Mouse (Mus musculus) adrenal gland, postnatal 10 days (tissue): ENCODE results near the gene Gstp2. TPM values are rescaled to one million over a fixed set of nuclear protein-coding genes. Genes with fewer than 3 reads are reported as not detected.
A peak's percentile ranks its signal among the peaks of the same experiment; 100 is the strongest.
"Not testable (repeated sequence)": the region's sequence is repeated elsewhere in the genome, so short reads cannot be mapped to it uniquely, and the experiment has no call there.

Source experiments
- DNase-seq: peaks from one replicate; pipeline ENCODE4 v3.0.0; 2021; ENCODE audit warnings: mixed read lengths
- total RNA-seq, 2 experiments: library from RNA; stranded (reverse); gene quantifications; 2 replicates each; pipeline ENCODE4 v1.2.3; 2021

The Gstp2 gene
- total RNA-seq, 2 experiments from 2014 or later = 34.9 to 50.2 TPM

GRCm38 (mm10) chr19:4049069-4049468, 3.2 kb upstream of the Gstp2 start:
- DNase-seq = not testable (repeated sequence)

- peak; percentile 91 for DNase-seq
These were observed 2.0 kb upstream of the Gstp2 start for GRCm38 (mm10) chr19:4047859-4048258.

GRCm38 (mm10) chr19:4046866-4047254, 1.0 kb upstream of the Gstp2 start:
- no peak for DNase-seq

- DNase-seq = not testable (repeated sequence)
These were observed 1.7 kb downstream of the Gstp2 start for GRCm38 (mm10) chr19:4044109-4044508.

- peak; percentile 24 for DNase-seq
These were observed 3.7 kb downstream of the Gstp2 start for GRCm38 (mm10) chr19:4042124-4042523.

GRCm38 (mm10) chr19:4041500-4041899, 4.3 kb downstream of the Gstp2 start:
- DNase-seq = not testable (repeated sequence)

GRCm38 (mm10) chr19:4040941-4041340, 4.9 kb downstream of the Gstp2 start:
- DNase-seq = not testable (repeated sequence)

GRCm38 (mm10) chr19:4037788-4038232, 8.0 kb downstream of the Gstp2 start, which contains the start of gene Gstp1:
Gene Gstp1 (minus strand): TSS chr19:4037985.
- peak; percentile 93 for DNase-seq

GRCm38 (mm10) chr19:4037154-4037787, 8.6 kb downstream of the Gstp2 start:
- DNase-seq = not testable (repeated sequence)

GRCm38 (mm10) chr19:4036327-4037045, 9.3 kb downstream of the Gstp2 start:
- no peak for DNase-seq

- DNase-seq = no peak
These were observed 12.1 kb downstream of the Gstp2 start for GRCm38 (mm10) chr19:4033742-4034141.

- no peak for DNase-seq
These were observed 12.5 kb downstream of the Gstp2 start for GRCm38 (mm10) chr19:4033298-4033697.

- DNase-seq = no peak
These were observed 13.2 kb downstream of the Gstp2 start for GRCm38 (mm10) chr19:4032668-4033067.

- no peak for DNase-seq
These were observed 18.2 kb downstream of the Gstp2 start for GRCm38 (mm10) chr19:4027576-4027975.

- DNase-seq = no peak
These were observed 22.6 kb downstream of the Gstp2 start for GRCm38 (mm10) chr19:4023185-4023584.

GRCm38 (mm10) chr19:4018743-4019583, 26.9 kb downstream of the Gstp2 start:
- DNase-seq = peak; percentile 86

GRCm38 (mm10) chr19:4017921-4018587, 27.8 kb downstream of the Gstp2 start:
- no peak for DNase-seq

GRCm38 (mm10) chr19:4015635-4016034, 30.2 kb downstream of the Gstp2 start:
- DNase-seq = no peak

GRCm38 (mm10) chr19:4014802-4015201, 31.0 kb downstream of the Gstp2 start:
- DNase-seq = no peak

- DNase-seq = no peak
These were observed 32.8 kb downstream of the Gstp2 start for GRCm38 (mm10) chr19:4013066-4013465.

- DNase-seq = peak; percentile 97
These were observed 33.3 kb downstream of the Gstp2 start, which contains the start of gene Ndufv1 for GRCm38 (mm10) chr19:4012432-4013022. Gene Ndufv1 (minus strand): TSS chr19:4012806.

GRCm38 (mm10) chr19:4011086-4011485, 34.7 kb downstream of the Gstp2 start:
- DNase-seq = no peak
